Mouse (Mus musculus): ENCODE measurements around the gene Cbx7. TPM values are rescaled to one million over a fixed set of nuclear protein-coding genes. Genes with fewer than 3 reads are reported as not detected.

Gene Cbx7
- polyA plus RNA-seq, 1 experiment from 2014 or later = 4.5 TPM

DNA sequence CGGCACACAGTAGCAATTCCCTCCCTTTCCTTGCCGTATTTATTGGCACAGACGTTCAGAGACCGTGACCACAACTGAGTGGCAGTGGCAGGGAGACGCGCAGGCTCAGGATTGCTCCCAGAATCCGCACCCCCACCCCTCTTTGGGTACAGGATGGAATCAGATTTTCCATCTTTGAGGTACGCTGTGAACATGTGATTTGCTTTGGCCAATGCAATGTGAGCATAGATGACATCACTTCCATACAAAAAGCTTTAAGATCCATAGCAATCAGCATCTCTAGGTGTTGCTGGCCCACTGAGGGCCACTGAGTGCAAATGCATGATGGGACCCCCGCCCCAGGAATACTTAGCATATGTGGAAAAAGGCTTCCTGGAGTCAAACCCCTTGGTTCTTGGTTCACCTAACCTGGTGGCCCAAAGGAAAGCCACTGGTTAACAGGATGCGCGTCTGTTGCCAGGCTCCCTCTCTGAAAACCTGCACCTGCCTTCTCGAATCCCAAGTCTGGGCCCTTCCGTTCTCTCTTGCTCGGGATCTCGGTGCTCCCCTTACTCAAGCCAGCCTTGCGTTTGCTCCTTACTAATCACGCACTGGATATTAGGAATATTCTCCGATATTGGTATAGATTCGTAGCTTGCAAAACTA, 88.2 kb downstream of the Cbx7 start:
- H3K9ac ChIP-seq (replicated peaks; ENCODE audit: low read depth) = 0 out of 2 replicates have a peak overlapping the region, but pooled peaks have one; percentile 5

GRCm38 (mm10) chr15:79880477-79880876, 90.4 kb downstream of the Cbx7 start:
- no peaks in the 10 kb centered on the region for H3K36me3 ChIP-seq (ENCODE audit: insufficient read depth, low read length)
- TF ChIP-seq EP300 (IDR thresholded peaks at IDR 0.05) (no peak), CTCF (IDR thresholded peaks at IDR 0.05) (no peak)
- H3K9me3 ChIP-seq (ENCODE audit: low read length) = no peaks in the 10 kb centered on the region
- no peak overlapping the region for H3K4me3 ChIP-seq (ENCODE audit: low read depth, low read length)
- H3K4me2 ChIP-seq (replicated peaks; ENCODE audit: low read depth, low read length) = no peak overlapping the region
- no peak for ATAC-seq
- no peak for DNase-seq (ENCODE audit: low spot score)
- no peaks in the 10 kb centered on the region for H3K27me3 ChIP-seq (replicated peaks; ENCODE audit: insufficient read depth, low read length)
- H3K9ac ChIP-seq (replicated peaks; ENCODE audit: low read depth) = no peak overlapping the region
- 77% methylated on average over 3 of the region's 3 CpGs for WGBS
- H3K4me1 ChIP-seq (ENCODE audit: insufficient read depth, low read depth, low read length) = no peaks in the 10 kb centered on the region; the same call in 1 of the 2 replicates
- no peak overlapping the region for H3K27ac ChIP-seq (ENCODE audit: low read length)

More for the DNA sequence above, 88.2 kb downstream of the Cbx7 start:
- H3K9me3 ChIP-seq (ENCODE audit: low read length) = no peaks in the 10 kb centered on the region
- no peak for DNase-seq (ENCODE audit: low spot score)
- H3K4me1 ChIP-seq (ENCODE audit: insufficient read depth, low read depth, low read length) = no peaks in the 10 kb centered on the region; the same call in 1 of the 2 replicates
- H3K27me3 ChIP-seq (replicated peaks; ENCODE audit: insufficient read depth, low read length) = no peaks in the 10 kb centered on the region
- 30% methylated on average over 19 of the region's 19 CpGs for WGBS
- 0 out of 2 replicates have a peak overlapping the region, but pooled peaks have one; percentile 82 for H3K27ac ChIP-seq (ENCODE audit: low read length)
- no peak for ATAC-seq
- H3K4me3 ChIP-seq (ENCODE audit: low read depth, low read length) = peak overlapping the region; percentile 37
- peak overlapping the region; percentile 58 for H3K4me2 ChIP-seq (replicated peaks; ENCODE audit: low read depth, low read length)
- H3K36me3 ChIP-seq (ENCODE audit: insufficient read depth, low read length) = no peaks in the 10 kb centered on the region
- TF ChIP-seq EP300 (IDR thresholded peaks at IDR 0.05) (no peak), CTCF (IDR thresholded peaks at IDR 0.05) (no peak)

DNA sequence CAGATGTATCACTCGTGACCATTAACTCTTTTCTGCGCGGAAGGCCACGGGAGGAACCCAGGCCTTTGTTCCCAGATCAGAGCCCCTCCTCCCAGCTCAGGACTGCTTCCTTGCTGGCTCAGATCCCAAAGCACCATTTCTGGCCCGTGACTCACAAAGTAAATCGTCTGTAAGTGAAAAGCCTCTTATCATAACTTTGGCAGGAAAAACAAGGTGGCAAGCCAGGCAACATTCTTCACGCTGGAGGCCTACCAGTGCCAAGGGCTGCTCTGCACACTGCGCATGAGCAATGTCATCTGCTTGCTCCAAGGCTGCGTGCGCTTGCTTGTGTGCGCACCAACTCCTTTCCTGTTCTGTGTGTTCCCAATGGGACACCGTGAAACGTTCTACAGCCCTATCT, 91.6 kb downstream of the Cbx7 start:
- H3K9me3 ChIP-seq (ENCODE audit: low read length) = no peaks in the 10 kb centered on the region
- H3K36me3 ChIP-seq (ENCODE audit: insufficient read depth, low read length) = no peaks in the 10 kb centered on the region
- no peak overlapping the region for H3K9ac ChIP-seq (replicated peaks; ENCODE audit: low read depth)
- no peak for TF ChIP-seq CTCF (IDR thresholded peaks at IDR 0.05)
- TF ChIP-seq EP300 (IDR thresholded peaks at IDR 0.05) = peak; percentile 91
- ATAC-seq (peak; percentile 89), DNase-seq (ENCODE audit: low spot score) (peak; percentile 98)
- H3K4me3 ChIP-seq (ENCODE audit: low read depth, low read length) = peak overlapping the region; percentile 5; the same call in 1 of the 2 replicates
- H3K27me3 ChIP-seq (replicated peaks; ENCODE audit: insufficient read depth, low read length) = no peaks in the 10 kb centered on the region
- no peaks in the 10 kb centered on the region; the same call in 1 of the 2 replicates for H3K4me1 ChIP-seq (ENCODE audit: insufficient read depth, low read depth, low read length)
- peak overlapping the region; percentile 92 for H3K27ac ChIP-seq (ENCODE audit: low read length)
- peak overlapping the region; percentile 34 for H3K4me2 ChIP-seq (replicated peaks; ENCODE audit: low read depth, low read length)
- WGBS = 5% methylated on average over 13 of the region's 13 CpGs

GRCm38 (mm10) chr15:79878725-79879136, 92.2 kb downstream of the Cbx7 start:
- peak overlapping the region; percentile 34 for H3K4me2 ChIP-seq (replicated peaks; ENCODE audit: low read depth, low read length)
- H3K27ac ChIP-seq (ENCODE audit: low read length) = peak overlapping the region; percentile 92
- H3K4me3 ChIP-seq (ENCODE audit: low read depth, low read length) = 0 out of 2 replicates have a peak overlapping the region, but pooled peaks have one; percentile 5
- 29% methylated on average over 6 of the region's 6 CpGs for WGBS
- H3K9me3 ChIP-seq (ENCODE audit: low read length) = no peaks in the 10 kb centered on the region
- TF ChIP-seq CTCF (IDR thresholded peaks at IDR 0.05) (no peak), EP300 (IDR thresholded peaks at IDR 0.05) (no peak)
- ATAC-seq = peak; percentile 70
- H3K4me1 ChIP-seq (ENCODE audit: insufficient read depth, low read depth, low read length) = no peaks in the 10 kb centered on the region; the same call in 1 of the 2 replicates
- peak; percentile 83 for DNase-seq (ENCODE audit: low spot score)
- H3K36me3 ChIP-seq (ENCODE audit: insufficient read depth, low read length) = no peaks in the 10 kb centered on the region
- H3K9ac ChIP-seq (replicated peaks; ENCODE audit: low read depth) = no peak overlapping the region; the same call in 1 of the 2 replicates
- H3K27me3 ChIP-seq (replicated peaks; ENCODE audit: insufficient read depth, low read length) = no peaks in the 10 kb centered on the region

- H3K36me3 ChIP-seq (ENCODE audit: insufficient read depth, low read length) = no peaks in the 10 kb centered on the region
- no peak overlapping the region for H3K9ac ChIP-seq (replicated peaks; ENCODE audit: low read depth)
- H3K4me1 ChIP-seq (ENCODE audit: insufficient read depth, low read depth, low read length) = no peaks in the 10 kb centered on the region; the same call in 1 of the 2 replicates
- TF ChIP-seq EP300 (IDR thresholded peaks at IDR 0.05) = no peak
- TF ChIP-seq CTCF (IDR thresholded peaks at IDR 0.05) = no peak
- no peak for DNase-seq (ENCODE audit: low spot score)
- ATAC-seq = no peak
- H3K27me3 ChIP-seq (replicated peaks; ENCODE audit: insufficient read depth, low read length) = no peaks in the 10 kb centered on the region
- 91% methylated on average over 18 of the region's 18 CpGs for whole genome bisulfite sequencing
- no peaks in the 10 kb centered on the region for H3K9me3 ChIP-seq (ENCODE audit: low read length)
- no peak overlapping the region for H3K4me2 ChIP-seq (replicated peaks; ENCODE audit: low read depth, low read length)
- H3K27ac ChIP-seq (ENCODE audit: low read length) = no peak overlapping the region
- no peak overlapping the region for H3K4me3 ChIP-seq (ENCODE audit: low read depth, low read length)
Measured at GRCm38 (mm10) chr15:79875261-79875995, 95.5 kb downstream of the Cbx7 start.

- no peaks in the 10 kb centered on the region for H3K9me3 ChIP-seq (ENCODE audit: low read length)
- no peaks in the 10 kb centered on the region; the same call in 1 of the 2 replicates for H3K4me1 ChIP-seq (ENCODE audit: insufficient read depth, low read depth, low read length)
- H3K4me2 ChIP-seq (replicated peaks; ENCODE audit: low read depth, low read length) = no peak overlapping the region
- no peaks in the 10 kb centered on the region for H3K27me3 ChIP-seq (replicated peaks; ENCODE audit: insufficient read depth, low read length)
- H3K4me3 ChIP-seq (ENCODE audit: low read depth, low read length) = no peak overlapping the region
- no peak overlapping the region for H3K27ac ChIP-seq (ENCODE audit: low read length)
- H3K9ac ChIP-seq (replicated peaks; ENCODE audit: low read depth) = no peak overlapping the region
- DNase-seq (ENCODE audit: low spot score) = no peak
- no peak for ATAC-seq
- 44% methylated on average over 2 of the region's 2 CpGs for WGBS
- H3K36me3 ChIP-seq (ENCODE audit: insufficient read depth, low read length) = no peaks in the 10 kb centered on the region
- TF ChIP-seq EP300 (IDR thresholded peaks at IDR 0.05) = no peak
Measured at GRCm38 (mm10) chr15:79873995-79874394, 96.9 kb downstream of the Cbx7 start.

All from lung, postnatal 0 days (tissue).